Mouse (Mus musculus): ENCODE data around the gene Grk5.
"Not testable (repeated sequence)": the region's sequence is repeated elsewhere in the genome, so short reads cannot be mapped to it uniquely, and the experiment has no call there.

The Grk5 gene

DNA sequence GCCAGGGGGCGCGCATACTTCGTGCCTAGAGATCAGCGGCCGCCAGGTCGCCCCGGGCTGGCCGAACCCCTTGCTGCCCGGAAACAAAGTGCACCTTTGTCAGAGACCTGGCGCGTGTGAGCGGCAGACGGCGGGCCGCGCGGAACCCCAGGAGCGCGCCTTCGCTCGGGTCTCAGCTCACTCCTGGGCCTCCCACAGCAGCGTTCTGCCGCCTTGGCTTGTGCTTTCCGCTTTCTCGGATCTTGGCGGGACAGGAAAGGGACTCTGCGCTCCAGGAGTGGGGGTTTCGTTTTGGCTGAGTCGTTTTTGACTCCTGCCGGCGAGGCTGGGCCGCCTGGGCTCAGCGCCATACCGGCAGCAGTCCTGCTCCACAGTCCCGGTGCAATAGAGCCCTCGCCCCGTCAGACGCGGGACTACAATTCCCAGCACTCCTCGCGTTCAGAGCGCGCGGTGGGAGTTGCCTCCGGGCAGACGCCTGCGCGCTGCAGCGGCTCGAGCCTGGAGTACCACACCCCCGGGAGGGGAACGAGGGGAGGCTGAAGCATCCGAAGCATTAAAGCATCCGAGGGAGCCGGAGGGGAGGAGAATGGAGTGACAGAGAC is at the start of gene Grk5:
Gene Grk5 (plus strand): TSS at position 36 of the 602 bp plus-strand sequence.
- ATAC-seq (ENCODE audit: insufficient number of reproducible peaks, low FRiP score, low TSS enrichment), result peak; percentile 97

- no peak for ATAC-seq (ENCODE audit: insufficient number of reproducible peaks, low FRiP score, low TSS enrichment)
Observed at GRCm38 (mm10) chr19:60843324-60843723, 46.2 kb upstream of the Grk5 start.

DNA sequence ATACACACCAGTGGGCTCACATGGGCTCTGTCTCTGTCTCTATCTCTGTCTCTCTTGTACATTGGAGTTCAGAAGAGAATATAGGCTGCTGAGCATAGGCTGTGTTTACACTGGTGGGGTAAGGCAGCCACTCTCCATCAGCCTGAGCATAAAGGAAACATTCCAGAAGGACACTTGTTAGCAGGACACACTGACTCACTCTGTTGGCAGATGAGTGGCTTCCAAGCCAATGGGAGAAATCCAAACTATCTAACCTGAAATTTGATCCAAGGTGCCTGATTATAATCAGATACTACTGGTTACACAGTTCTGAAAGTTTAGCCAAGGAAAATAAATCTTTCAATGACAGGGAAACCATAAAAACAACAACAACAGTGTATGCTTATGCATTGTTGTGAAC is 43.8 kb upstream of the Grk5 start:
- ATAC-seq (ENCODE audit: insufficient number of reproducible peaks, low FRiP score, low TSS enrichment), result no peak

DNA sequence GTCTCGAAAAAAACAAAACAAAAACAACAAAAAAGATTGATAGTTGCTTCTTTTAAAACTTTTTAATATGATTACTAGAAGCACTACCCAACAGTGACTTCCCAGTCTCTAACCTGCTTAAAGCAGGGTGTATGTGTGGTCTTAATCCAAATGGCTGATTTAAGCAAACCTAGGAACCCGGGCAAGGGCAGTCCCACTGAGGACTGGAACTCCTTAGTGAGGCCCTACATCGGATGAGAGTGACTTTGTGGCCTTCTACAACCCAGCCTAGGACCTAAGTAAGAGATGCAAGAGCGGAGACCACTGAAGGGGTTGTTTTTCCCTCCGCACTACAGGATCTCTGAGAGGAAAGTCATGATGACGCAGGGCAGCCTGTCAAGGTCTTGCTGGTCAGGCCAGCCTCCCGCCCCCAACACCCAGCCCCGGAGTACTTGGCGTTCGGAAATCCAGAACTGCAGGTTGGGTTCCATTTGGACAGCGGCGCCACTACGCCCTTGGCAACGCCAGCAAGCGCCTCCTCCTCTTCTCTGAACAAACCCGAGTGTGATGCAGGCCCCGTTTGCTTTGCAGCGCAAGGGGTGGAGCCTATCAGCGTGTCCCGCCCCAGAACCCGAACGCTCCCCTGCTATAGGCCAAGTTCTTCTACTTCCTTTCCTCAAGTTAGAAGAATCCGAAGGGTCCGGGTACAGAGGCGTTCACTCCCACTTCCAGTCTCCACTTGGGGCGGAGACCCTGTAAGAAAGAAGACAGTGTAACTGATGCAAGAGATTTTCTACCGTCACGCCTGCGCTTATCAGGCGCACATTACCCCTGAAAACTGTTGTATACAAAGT is 28.5 kb upstream of the Grk5 start, which contains the start of gene Sfxn4:
Gene Sfxn4 (minus strand): TSS at position 612 of the 833 bp plus-strand sequence.
- peak; percentile 99 for ATAC-seq (ENCODE audit: insufficient number of reproducible peaks, low FRiP score, low TSS enrichment)

GRCm38 (mm10) chr19:60866169-60866568 is 23.4 kb upstream of the Grk5 start:
- ATAC-seq (ENCODE audit: insufficient number of reproducible peaks, low FRiP score, low TSS enrichment), result not testable (repeated sequence)

- no peak for ATAC-seq (ENCODE audit: insufficient number of reproducible peaks, low FRiP score, low TSS enrichment)
Observed at GRCm38 (mm10) chr19:60870489-60870888, 19.1 kb upstream of the Grk5 start.

DNA sequence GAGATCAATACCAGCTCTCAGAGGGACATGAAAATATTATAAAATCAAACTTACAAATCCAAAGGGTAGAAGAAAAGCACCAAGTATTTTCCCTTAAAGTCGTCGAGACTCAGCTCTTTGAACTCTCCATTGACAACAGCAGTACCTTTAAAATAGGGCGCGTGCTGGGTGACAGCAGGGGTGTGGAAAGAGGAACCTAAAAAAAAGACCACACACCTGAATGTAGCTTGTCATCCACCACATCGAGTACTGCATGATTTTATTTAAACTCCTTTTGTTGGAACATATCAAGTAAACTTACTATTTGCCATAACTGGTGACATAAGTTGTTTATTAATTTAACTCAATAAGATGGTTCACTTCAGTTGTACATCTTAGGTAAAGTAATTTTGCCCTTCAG is 18.2 kb upstream of the Grk5 start:
- no peak for ATAC-seq (ENCODE audit: insufficient number of reproducible peaks, low FRiP score, low TSS enrichment)

GRCm38 (mm10) chr19:60872272-60872671 is 17.3 kb upstream of the Grk5 start:
- ATAC-seq (ENCODE audit: insufficient number of reproducible peaks, low FRiP score, low TSS enrichment), result no peak

- ATAC-seq (ENCODE audit: insufficient number of reproducible peaks, low FRiP score, low TSS enrichment), result no peak
Observed at GRCm38 (mm10) chr19:60873501-60873900, 16.0 kb upstream of the Grk5 start.

GRCm38 (mm10) chr19:60874064-60874694 is 15.4 kb upstream of the Grk5 start, which contains the start of gene Prdx3:
Gene Prdx3, minus strand, starts transcription at chr19:60874556.
- ATAC-seq (ENCODE audit: insufficient number of reproducible peaks, low FRiP score, low TSS enrichment), result peak; percentile 97

DNA sequence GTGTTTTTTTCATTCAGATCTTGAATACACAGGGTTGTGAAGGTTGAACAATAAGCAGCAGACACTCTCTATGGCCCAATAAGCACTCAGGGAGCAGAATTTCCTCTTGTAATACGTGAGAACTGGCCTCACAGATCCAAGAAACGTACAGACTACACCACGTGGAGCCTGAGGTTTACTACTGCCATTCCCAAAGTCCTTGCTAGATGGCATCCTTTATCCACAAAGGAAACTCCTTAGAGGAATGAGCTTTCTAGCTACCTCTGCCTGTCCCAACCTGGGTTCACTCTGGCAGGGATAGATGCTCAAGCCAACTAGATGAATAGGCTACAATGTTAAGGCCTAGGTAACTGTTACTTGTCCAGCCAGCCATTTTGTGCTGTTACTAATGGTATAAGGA is 6.4 kb upstream of the Grk5 start:
- ATAC-seq (ENCODE audit: insufficient number of reproducible peaks, low FRiP score, low TSS enrichment), result no peak

DNA sequence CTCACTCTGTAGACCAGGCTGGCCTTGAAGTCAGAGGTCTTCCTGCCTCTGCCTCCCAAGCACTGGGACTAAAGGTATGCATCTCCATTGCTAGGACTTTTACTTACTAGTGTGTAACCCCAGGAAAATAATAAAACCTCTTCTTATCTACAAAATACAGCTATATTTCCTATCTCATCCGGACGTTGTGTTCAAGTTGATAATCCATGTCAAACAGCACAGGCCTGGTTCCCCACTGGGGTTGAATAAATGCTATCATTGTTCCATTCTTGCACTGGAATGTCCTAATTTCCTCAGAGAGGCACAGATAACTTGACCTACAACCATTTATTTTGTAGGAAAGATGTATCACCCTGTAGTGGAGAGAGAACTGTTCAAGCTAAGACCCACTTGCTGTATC is 1.9 kb upstream of the Grk5 start:
- no peak for ATAC-seq (ENCODE audit: insufficient number of reproducible peaks, low FRiP score, low TSS enrichment)

- 0 out of 2 replicates have a peak, but pooled peaks have one; percentile 4 for ATAC-seq (ENCODE audit: insufficient number of reproducible peaks, low FRiP score, low TSS enrichment)
Observed at GRCm38 (mm10) chr19:60889101-60889713, 342 bp upstream of the Grk5 start.

GRCm38 (mm10) chr19:60890391-60891122 is 1.0 kb downstream of the Grk5 start:
- peak; percentile 13; the same call in 1 of the 2 replicates for ATAC-seq (ENCODE audit: insufficient number of reproducible peaks, low FRiP score, low TSS enrichment)

DNA sequence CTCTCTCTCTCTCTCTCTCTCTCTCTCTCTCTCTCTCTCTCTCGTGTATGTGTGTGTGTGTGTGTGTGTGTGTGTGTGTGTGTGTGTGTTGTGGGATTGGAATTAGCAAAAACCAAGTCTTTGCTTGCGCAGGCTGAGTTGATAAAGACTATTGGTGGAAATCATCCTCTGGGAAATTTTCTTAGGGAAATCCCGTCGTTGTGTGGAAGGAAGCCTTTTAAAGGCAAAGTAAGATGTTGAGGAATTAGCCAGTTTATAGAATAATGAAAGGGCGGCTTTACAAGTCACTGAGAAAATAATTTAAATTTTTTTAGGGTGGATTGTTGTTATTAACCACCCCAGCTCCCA is 1.5 kb downstream of the Grk5 start:
- ATAC-seq (ENCODE audit: insufficient number of reproducible peaks, low FRiP score, low TSS enrichment), result no peak

- no peak for ATAC-seq (ENCODE audit: insufficient number of reproducible peaks, low FRiP score, low TSS enrichment)
Observed at GRCm38 (mm10) chr19:60891934-60892547, 2.5 kb downstream of the Grk5 start.

- ATAC-seq (ENCODE audit: insufficient number of reproducible peaks, low FRiP score, low TSS enrichment), result no peak
Observed at GRCm38 (mm10) chr19:60895251-60895880, 5.8 kb downstream of the Grk5 start.

- no peak for ATAC-seq (ENCODE audit: insufficient number of reproducible peaks, low FRiP score, low TSS enrichment)
Observed at GRCm38 (mm10) chr19:60903139-60903538, 13.6 kb downstream of the Grk5 start.

GRCm38 (mm10) chr19:60903971-60904370 is 14.4 kb downstream of the Grk5 start:
- ATAC-seq (ENCODE audit: insufficient number of reproducible peaks, low FRiP score, low TSS enrichment), result no peak

Data from cerebellum, adult (tissue).